32 mouse cellular contexts compared by ENCODE assay signal in the genomic region with DNA sequence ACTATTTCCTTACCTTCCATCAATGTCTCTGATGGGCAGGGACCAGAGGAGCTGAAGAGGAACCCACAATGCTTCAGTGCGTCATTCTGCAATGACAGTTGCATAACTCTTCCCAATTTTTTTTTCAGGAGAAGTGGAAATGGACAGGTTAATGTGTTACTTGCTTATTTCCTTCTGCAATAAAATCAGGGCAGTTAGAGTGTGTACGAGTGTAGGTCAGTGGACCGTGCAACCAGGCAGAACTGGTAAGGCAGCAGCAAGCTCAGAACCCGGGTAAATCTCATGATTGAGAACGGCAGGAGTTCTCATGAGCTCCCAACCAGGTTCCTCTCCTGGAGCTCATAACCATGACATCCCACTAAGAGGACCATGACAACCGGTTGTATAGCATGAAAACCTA. TPM values are rescaled to one million over a fixed set of nuclear protein-coding genes. Genes with fewer than 3 reads are reported as not detected.
DNase-seq lines count a peak whose midpoint lies in the region; ATAC-seq and TF ChIP-seq lines count a peak whose summit lies in the region.
"Had no signal": no experiment of that assay in that cellular context is flagged by ENCODE, and none has a peak within 500 bp of the region (broad histone marks: within the 10 kb centered on the region; RNA-seq: fewer than 3 reads in every experiment).

No protein-coding gene starts in this region.

- H3K4me1 ChIP-seq in liver, adult 2 months (ENCODE audit: control insufficient read depth, insufficient read depth, low read length) = no peaks in the 10 kb centered on the region
- H3K4me1 ChIP-seq in liver, embryonic 11.5 days (replicated peaks; ENCODE audit: control insufficient read depth, insufficient read depth, low read length) = no peaks in the 10 kb centered on the region
- no peaks in the 10 kb centered on the region for H3K4me1 ChIP-seq in kidney, embryonic 15.5 days
- no peaks in the 10 kb centered on the region for H3K4me1 ChIP-seq in midbrain, embryonic 14.5 days (ENCODE audit: control insufficient read depth, insufficient read depth, low read length)
- H3K4me1 ChIP-seq: forebrain, embryonic 10.5 days; hindbrain, embryonic 15.5 days; limb, embryonic 15.5 days; midbrain, embryonic 10.5 days; neural tube, embryonic 15.5 days had no signal

- H3K36me3 ChIP-seq in liver, adult 2 months (ENCODE audit: control insufficient read depth, insufficient read depth, low read length) = no peaks in the 10 kb centered on the region
- H3K36me3 ChIP-seq in liver, embryonic 11.5 days (ENCODE audit: control insufficient read depth, insufficient read depth, low read length) = no peaks in the 10 kb centered on the region
- no peaks in the 10 kb centered on the region for H3K36me3 ChIP-seq in kidney, embryonic 15.5 days
- H3K36me3 ChIP-seq in midbrain, embryonic 14.5 days (ENCODE audit: control insufficient read depth, insufficient read depth, low read length) = no peaks in the 10 kb centered on the region
- H3K36me3 ChIP-seq: forebrain, embryonic 10.5 days; hindbrain, embryonic 15.5 days; limb, embryonic 15.5 days; midbrain, embryonic 10.5 days; neural tube, embryonic 15.5 days had no signal

- no peak for TF ChIP-seq CTCF in liver, adult 2 months (IDR thresholded peaks at IDR 0.05; ENCODE audit: low read depth, low read length)

- no peak overlapping the region for H3K9ac ChIP-seq in liver, adult 2 months (ENCODE audit: low read depth, low read length)
- no peak overlapping the region for H3K9ac ChIP-seq in liver, embryonic 11.5 days (ENCODE audit: low read depth, low read length)
- H3K9ac ChIP-seq in kidney, embryonic 15.5 days = no peak overlapping the region
- no peak overlapping the region for H3K9ac ChIP-seq in midbrain, embryonic 14.5 days (replicated peaks; ENCODE audit: low read length)
- H3K9ac ChIP-seq: hindbrain, embryonic 15.5 days; limb, embryonic 15.5 days; neural tube, embryonic 15.5 days had no signal

- DNase-seq in liver, adult 2 months (ENCODE audit: extremely low read depth, low read depth, low spot score) = peak; percentile 36
- DNase-seq in liver, embryonic 11.5 days (ENCODE audit: low spot score) = no peak
- DNase-seq in kidney, postnatal 36 days = peak; percentile 67 to 83
- DNase-seq in midbrain, embryonic 14.5 days = no peak
- no peak for DNase-seq in adrenal gland, postnatal 10 days
- no peak for DNase-seq in lung, postnatal 4 days
- DNase-seq: cerebellum, adult 18-20 months; cerebellum, postnatal 14 days; gastrocnemius, postnatal 10 days; heart, adult 18-20 months; left cerebral cortex, postnatal 4 days; right cerebral cortex, adult 18-20 months; right cerebral cortex, postnatal 4 days had no signal

- no peaks in the 10 kb centered on the region for H3K79me2 ChIP-seq in liver, adult 2 months (ENCODE audit: control insufficient read depth, insufficient read depth, low read length)

- 71% methylated on average over 6 of the region's 6 CpGs for WGBS in liver, adult 2 months
- WGBS in liver, embryonic 11.5 days = 84% methylated on average over 6 of the region's 6 CpGs
- 67% methylated on average over 6 of the region's 6 CpGs for WGBS in kidney, embryonic 15.5 days
- WGBS in midbrain, embryonic 14.5 days = 89% methylated on average over 6 of the region's 6 CpGs

- H3K27ac ChIP-seq in liver, adult 2 months (replicated peaks; ENCODE audit: insufficient read depth, low read depth, low read length) = no peak overlapping the region
- H3K27ac ChIP-seq in liver, embryonic 11.5 days (ENCODE audit: low read depth, low read length) = no peak overlapping the region
- H3K27ac ChIP-seq in kidney, embryonic 15.5 days = peak overlapping the region; percentile 33; the same call in 1 of the 2 replicates
- H3K27ac ChIP-seq in midbrain, embryonic 14.5 days (replicated peaks; ENCODE audit: low read depth, low read length) = no peak overlapping the region
- H3K27ac ChIP-seq: forebrain, embryonic 10.5 days; hindbrain, embryonic 15.5 days; limb, embryonic 15.5 days; midbrain, embryonic 10.5 days; neural tube, embryonic 15.5 days had no signal

- H3K4me2 ChIP-seq in liver, embryonic 11.5 days = no peak overlapping the region
- H3K4me2 ChIP-seq in kidney, embryonic 15.5 days = no peak overlapping the region
- no peak overlapping the region for H3K4me2 ChIP-seq in midbrain, embryonic 14.5 days (ENCODE audit: low read length)
- H3K4me2 ChIP-seq: hindbrain, embryonic 15.5 days; limb, embryonic 15.5 days; neural tube, embryonic 15.5 days had no signal

- TF ChIP-seq POLR2A in liver, adult 2 months (IDR thresholded peaks at IDR 0.05; ENCODE audit: extremely low read depth, insufficient read depth, low read length) = no peak

- no peaks in the 10 kb centered on the region for H3K9me3 ChIP-seq in liver, embryonic 11.5 days (ENCODE audit: control insufficient read depth, low read length)
- no peaks in the 10 kb centered on the region for H3K9me3 ChIP-seq in kidney, embryonic 15.5 days (replicated peaks)
- H3K9me3 ChIP-seq in midbrain, embryonic 14.5 days (ENCODE audit: control insufficient read depth, low read length) = no peaks in the 10 kb centered on the region
- H3K9me3 ChIP-seq: forebrain, embryonic 10.5 days; hindbrain, embryonic 15.5 days; limb, embryonic 15.5 days; midbrain, embryonic 10.5 days; neural tube, embryonic 15.5 days had no signal

- no peak overlapping the region for H3K4me3 ChIP-seq in liver, adult 2 months (ENCODE audit: insufficient read depth, low read depth, low read length)
- H3K4me3 ChIP-seq in liver, embryonic 11.5 days (ENCODE audit: low read depth, low read length) = no peak overlapping the region
- no peak overlapping the region for H3K4me3 ChIP-seq in kidney, embryonic 15.5 days (replicated peaks)
- no peak overlapping the region for H3K4me3 ChIP-seq in midbrain, embryonic 14.5 days (replicated peaks; ENCODE audit: low read depth, low read length)
- H3K4me3 ChIP-seq: forebrain, embryonic 10.5 days; hindbrain, embryonic 15.5 days; limb, embryonic 15.5 days; midbrain, embryonic 10.5 days; neural tube, embryonic 15.5 days had no signal

- no peaks in the 10 kb centered on the region for H3K27me3 ChIP-seq in liver, adult 2 months (ENCODE audit: control insufficient read depth, insufficient read depth, low read length)
- no peaks in the 10 kb centered on the region for H3K27me3 ChIP-seq in liver, embryonic 11.5 days (replicated peaks; ENCODE audit: control insufficient read depth, insufficient read depth, low read length)
- H3K27me3 ChIP-seq in kidney, embryonic 15.5 days = no peaks in the 10 kb centered on the region
- H3K27me3 ChIP-seq in midbrain, embryonic 14.5 days (ENCODE audit: control insufficient read depth, insufficient read depth, low read length) = no peaks in the 10 kb centered on the region
- H3K27me3 ChIP-seq: hindbrain, embryonic 15.5 days; limb, embryonic 15.5 days; neural tube, embryonic 15.5 days had no signal

- ATAC-seq in liver, embryonic 11.5 days (replicated peaks; ENCODE audit: low FRiP score) = no peak
- peak; percentile 66 for ATAC-seq in kidney, embryonic 15.5 days (replicated peaks; ENCODE audit: low FRiP score)
- no peak for ATAC-seq in midbrain, embryonic 14.5 days (ENCODE audit: low FRiP score, low TSS enrichment)
- ATAC-seq: CD4-positive, CD25-positive, alpha-beta regulatory T cell, adult 4 months; forebrain, embryonic 16.5 days; lung, postnatal 0 days had no signal

RNA-seq across cellular contexts. Expression of a gene that starts 8.3 kb away (rescaled TPM):
- total RNA-seq in liver, adult 2 months (2014; rRNA removed) = not detected in 2 replicates
- polyA plus RNA-seq in liver, adult 2 months (2012; rRNA removed) = not detected in 2 replicates
- not detected in 2 replicates for polyA plus RNA-seq in liver, embryonic 11.5 days (2014; fragmentation: Nextera tagmentation; extraction: Ambion mirVana)
- polyA plus RNA-seq in kidney, embryonic 15.5 days (2015; fragmentation: Nextera tagmentation; extraction: Ambion mirVana) = not detected in 2 replicates
- polyA plus RNA-seq in midbrain, embryonic 14.5 days (2014; fragmentation: Nextera tagmentation; extraction: Ambion mirVana) = not detected in 2 replicates
- not detected for total RNA-seq in adrenal gland, postnatal 10 days (2021)
- total RNA-seq: adrenal gland, adult 18-20 months; gastrocnemius, postnatal 10 days; heart, adult 18-20 months; hematopoietic stem cell, adult 5-6 weeks; layer of hippocampus, postnatal 10 days; left cerebral cortex, adult 8-10 months; left cerebral cortex, postnatal 4 days had no signal
- polyA plus RNA-seq: CD4-positive, CD25-positive, alpha-beta regulatory T cell, adult 4 months; embryonic facial prominence, embryonic 11.5 days; forebrain, embryonic 10.5 days; forebrain, embryonic 16.5 days; heart, embryonic 16.5 days; hindbrain, embryonic 15.5 days; intestine, embryonic 14.5 days; limb, embryonic 15.5 days; liver, embryonic 16.5 days; lung, postnatal 0 days; midbrain, embryonic 10.5 days; neural tube, embryonic 15.5 days; stomach, embryonic 16.5 days; thymus, postnatal 0 days had no signal

RNA-seq across cellular contexts. Expression of a gene that starts 32.0 kb away (rescaled TPM):
- total RNA-seq in liver, adult 2 months (2014; rRNA removed) = not detected in 2 replicates
- polyA plus RNA-seq in liver, adult 2 months (2012; rRNA removed) = not detected in 2 replicates
- not detected in 2 replicates for polyA plus RNA-seq in liver, embryonic 11.5 days (2014; fragmentation: Nextera tagmentation; extraction: Ambion mirVana)
- not detected in 2 replicates for polyA plus RNA-seq in kidney, embryonic 15.5 days (2015; fragmentation: Nextera tagmentation; extraction: Ambion mirVana)
- not detected in 2 replicates for polyA plus RNA-seq in midbrain, embryonic 14.5 days (2014; fragmentation: Nextera tagmentation; extraction: Ambion mirVana)
- not detected for total RNA-seq in adrenal gland, postnatal 10 days (2021)
- total RNA-seq: adrenal gland, adult 18-20 months; gastrocnemius, postnatal 10 days; heart, adult 18-20 months; hematopoietic stem cell, adult 5-6 weeks; layer of hippocampus, postnatal 10 days; left cerebral cortex, adult 8-10 months; left cerebral cortex, postnatal 4 days had no signal
- polyA plus RNA-seq: CD4-positive, CD25-positive, alpha-beta regulatory T cell, adult 4 months; embryonic facial prominence, embryonic 11.5 days; forebrain, embryonic 10.5 days; forebrain, embryonic 16.5 days; heart, embryonic 16.5 days; hindbrain, embryonic 15.5 days; intestine, embryonic 14.5 days; limb, embryonic 15.5 days; liver, embryonic 16.5 days; lung, postnatal 0 days; midbrain, embryonic 10.5 days; neural tube, embryonic 15.5 days; stomach, embryonic 16.5 days; thymus, postnatal 0 days had no signal

RNA-seq across cellular contexts. Expression of a gene that starts 36.3 kb away (rescaled TPM):
- total RNA-seq in liver, adult 2 months (2014; rRNA removed) = not detected in 2 replicates
- not detected in 2 replicates for polyA plus RNA-seq in liver, adult 2 months (2012; rRNA removed)
- polyA plus RNA-seq in liver, embryonic 11.5 days (2014; fragmentation: Nextera tagmentation; extraction: Ambion mirVana) = not detected in 2 replicates
- polyA plus RNA-seq in kidney, embryonic 15.5 days (2015; fragmentation: Nextera tagmentation; extraction: Ambion mirVana) = not detected in 2 replicates
- not detected in 2 replicates for polyA plus RNA-seq in midbrain, embryonic 14.5 days (2014; fragmentation: Nextera tagmentation; extraction: Ambion mirVana)
- total RNA-seq in adrenal gland, postnatal 10 days (2021) = not detected
- total RNA-seq: adrenal gland, adult 18-20 months; gastrocnemius, postnatal 10 days; heart, adult 18-20 months; hematopoietic stem cell, adult 5-6 weeks; layer of hippocampus, postnatal 10 days; left cerebral cortex, adult 8-10 months; left cerebral cortex, postnatal 4 days had no signal
- polyA plus RNA-seq: CD4-positive, CD25-positive, alpha-beta regulatory T cell, adult 4 months; embryonic facial prominence, embryonic 11.5 days; forebrain, embryonic 10.5 days; forebrain, embryonic 16.5 days; heart, embryonic 16.5 days; hindbrain, embryonic 15.5 days; intestine, embryonic 14.5 days; limb, embryonic 15.5 days; liver, embryonic 16.5 days; lung, postnatal 0 days; midbrain, embryonic 10.5 days; neural tube, embryonic 15.5 days; stomach, embryonic 16.5 days; thymus, postnatal 0 days had no signal

RNA-seq across cellular contexts. Expression of a gene that starts 46.2 kb away (rescaled TPM):
- not detected in 2 replicates for total RNA-seq in liver, adult 2 months (2014; rRNA removed)
- polyA plus RNA-seq in liver, adult 2 months (2012; rRNA removed) = 0.11 TPM in 1 of 2 replicates, not detected in the other
- polyA plus RNA-seq in liver, embryonic 11.5 days (2014; fragmentation: Nextera tagmentation; extraction: Ambion mirVana) = 0.18 and 0.21 TPM in 2 replicates
- 1.1 and 1.2 TPM in 2 replicates for polyA plus RNA-seq in kidney, embryonic 15.5 days (2015; fragmentation: Nextera tagmentation; extraction: Ambion mirVana)
- 0.15 and 0.79 TPM in 2 replicates for polyA plus RNA-seq in midbrain, embryonic 14.5 days (2014; fragmentation: Nextera tagmentation; extraction: Ambion mirVana)
- under 1 TPM; 0.15 to 0.36 TPM for total RNA-seq in adrenal gland, postnatal 10 days (2021)
- polyA plus RNA-seq: CD4-positive, CD25-positive, alpha-beta regulatory T cell, adult 4 months had no signal

RNA-seq across cellular contexts. Expression of a gene that starts 48.9 kb away (rescaled TPM):
- not detected in 2 replicates for total RNA-seq in liver, adult 2 months (2014; rRNA removed)
- polyA plus RNA-seq in liver, adult 2 months (2012; rRNA removed) = not detected in 2 replicates
- polyA plus RNA-seq in liver, embryonic 11.5 days (2014; fragmentation: Nextera tagmentation; extraction: Ambion mirVana) = not detected in 2 replicates
- not detected in 2 replicates for polyA plus RNA-seq in kidney, embryonic 15.5 days (2015; fragmentation: Nextera tagmentation; extraction: Ambion mirVana)
- polyA plus RNA-seq in midbrain, embryonic 14.5 days (2014; fragmentation: Nextera tagmentation; extraction: Ambion mirVana) = not detected in 2 replicates
- total RNA-seq in adrenal gland, postnatal 10 days (2021) = not detected
- total RNA-seq: adrenal gland, adult 18-20 months; gastrocnemius, postnatal 10 days; heart, adult 18-20 months; hematopoietic stem cell, adult 5-6 weeks; layer of hippocampus, postnatal 10 days; left cerebral cortex, adult 8-10 months; left cerebral cortex, postnatal 4 days had no signal
- polyA plus RNA-seq: CD4-positive, CD25-positive, alpha-beta regulatory T cell, adult 4 months; embryonic facial prominence, embryonic 11.5 days; forebrain, embryonic 10.5 days; forebrain, embryonic 16.5 days; heart, embryonic 16.5 days; hindbrain, embryonic 15.5 days; intestine, embryonic 14.5 days; limb, embryonic 15.5 days; liver, embryonic 16.5 days; lung, postnatal 0 days; midbrain, embryonic 10.5 days; neural tube, embryonic 15.5 days; stomach, embryonic 16.5 days; thymus, postnatal 0 days had no signal

Comparison
In these comparisons a context has a peak if more than half of its experiments do, and no peak if none do; other contexts are left out.
1. DNase-seq: peak in liver, adult 2 months (single experiment) and kidney, postnatal 36 days (2 of 2); none in liver, embryonic 11.5 days (single experiment), midbrain, embryonic 14.5 days (single experiment), adrenal gland, postnatal 10 days (single experiment) and lung, postnatal 4 days (0 of 2).